Mouse (Mus musculus) ES-Bruce4 (cell line): ENCODE results near the gene Arrb1.

Experiments
- CTCF ChIP-seq: IDR thresholded peaks from one replicate; pipeline ENCODE4 v1.8.1; 2011; ENCODE audit warnings: low read depth, low read length
- EP300 ChIP-seq: IDR thresholded peaks from 2 replicates; pipeline ENCODE4 v1.6.1; 2011; ENCODE audit warnings: low read depth, low read length; ENCODE audit not compliant: insufficient read depth
- POLR2A ChIP-seq: IDR thresholded peaks from one replicate; pipeline ENCODE4 v1.8.1; 2011; ENCODE audit warnings: low read length; ENCODE audit not compliant: insufficient read depth

DNA sequence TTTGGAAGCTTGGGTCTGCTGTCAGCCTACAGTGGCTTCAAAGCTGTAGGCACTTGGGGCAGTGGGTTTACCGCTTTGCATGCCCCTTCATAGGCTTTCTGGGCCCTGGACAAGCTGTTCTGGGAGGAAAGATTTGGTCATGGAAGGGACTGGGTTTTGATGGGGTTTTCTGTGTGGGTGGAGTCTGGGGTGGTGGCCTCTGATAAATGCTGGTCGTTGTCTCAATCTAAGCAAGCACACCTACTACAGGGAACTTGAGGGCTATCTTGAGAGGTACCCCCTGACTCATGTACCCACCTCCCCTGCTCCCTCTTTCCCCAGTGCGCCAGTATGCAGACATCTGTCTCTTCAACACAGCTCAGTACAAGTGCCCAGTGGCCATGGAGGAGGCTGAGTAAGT, 57.4 kb downstream of the Arrb1 start:
- TF ChIP-seq CTCF, result no peak
- TF ChIP-seq POLR2A, result no peak
- no peak for TF ChIP-seq EP300
